Mouse (Mus musculus) brown adipose tissue, adult 24 weeks (tissue): Measurements from ENCODE around the gene Bach1. TPM values are rescaled to one million over a fixed set of nuclear protein-coding genes. Genes with fewer than 3 reads are reported as not detected.
"Not testable (repeated sequence)": the region's sequence is repeated elsewhere in the genome, so short reads cannot be mapped to it uniquely, and the experiment has no call there.

Experiments
- H3K27ac ChIP-seq: fragments of 200-500 bp; replicated peaks from 2 replicates; pipeline ENCODE4 v1.5.1; 2012; ENCODE audit warnings: low read depth, mild to moderate bottlenecking, low read length
- H3K4me1 ChIP-seq: fragments of 200-500 bp; 2 replicates; pipeline ENCODE4 v1.6.1; 2012; ENCODE audit warnings: low read length, mixed read lengths; ENCODE audit not compliant: control insufficient read depth, insufficient read depth, insufficient read length
- H3K4me3 ChIP-seq: fragments of 200-500 bp; 2 replicates; pipeline ENCODE4 v1.5.1; 2012; ENCODE audit warnings: low read depth, mild to moderate bottlenecking, low read length, moderate library complexity; ENCODE audit not compliant: insufficient read depth
- polyA plus RNA-seq: library from polyadenylated mRNA; stranded (reverse); fragments of >200 nt; gene quantifications from 2 replicates; pipeline ENCODE4 v1.2.4, GENCODE M21; 2012; ENCODE audit not compliant: missing spikeins, insufficient read depth, insufficient read length

The Bach1 gene
- polyA plus RNA-seq, 1 experiment: 5.9 TPM

GRCm38 (mm10) chr16:87668002-87668401 lies 30.7 kb upstream of the Bach1 start:
- no peaks in the 10 kb centered on the region for H3K4me1 ChIP-seq
- no peak overlapping the region for H3K27ac ChIP-seq
- H3K4me3 ChIP-seq: no peak overlapping the region

GRCm38 (mm10) chr16:87670091-87670820 lies 28.5 kb upstream of the Bach1 start:
- Histone ChIP-seq H3K4me3 (peak overlapping the region; percentile 26), H3K27ac (peak overlapping the region; percentile 24; the same call in 1 of the 2 replicates), H3K4me1 (peaks cover 1% of the 10 kb centered on the region; the same call in 1 of the 2 replicates)

GRCm38 (mm10) chr16:87670821-87671165 lies 28.0 kb upstream of the Bach1 start:
- peaks cover 3% of the 10 kb centered on the region; the same call in 1 of the 2 replicates for H3K4me1 ChIP-seq
- peak overlapping the region; percentile 77 for H3K27ac ChIP-seq
- H3K4me3 ChIP-seq: peak overlapping the region; percentile 26; the same call in 1 of the 2 replicates

GRCm38 (mm10) chr16:87671336-87671735 lies 27.4 kb upstream of the Bach1 start:
- Histone ChIP-seq H3K4me3 (no peak overlapping the region), H3K4me1 (peaks cover 4% of the 10 kb centered on the region; the same call in 1 of the 2 replicates), H3K27ac (no peak overlapping the region)

GRCm38 (mm10) chr16:87673155-87673554 lies 25.6 kb upstream of the Bach1 start:
- H3K4me3 ChIP-seq: no peak overlapping the region
- no peak overlapping the region for H3K27ac ChIP-seq
- H3K4me1 ChIP-seq: peaks cover 4% of the 10 kb centered on the region; the same call in 1 of the 2 replicates

- no peak overlapping the region for H3K4me3 ChIP-seq
- peak overlapping the region; percentile 42; the same call in 1 of the 2 replicates for H3K27ac ChIP-seq
- H3K4me1 ChIP-seq: peaks cover 4% of the 10 kb centered on the region; the same call in 1 of the 2 replicates
Measured at GRCm38 (mm10) chr16:87676182-87676581, 22.6 kb upstream of the Bach1 start.

GRCm38 (mm10) chr16:87678667-87679066 lies 20.1 kb upstream of the Bach1 start:
- H3K4me3 ChIP-seq: no peak overlapping the region
- H3K4me1 ChIP-seq: peaks cover 4% of the 10 kb centered on the region; the same call in 1 of the 2 replicates
- H3K27ac ChIP-seq: no peak overlapping the region

GRCm38 (mm10) chr16:87680912-87681634 lies 17.7 kb upstream of the Bach1 start:
- Histone ChIP-seq H3K4me1 (peaks cover under 1% of the 10 kb centered on the region; the same call in 1 of the 2 replicates), H3K4me3 (no peak overlapping the region), H3K27ac (no peak overlapping the region)

GRCm38 (mm10) chr16:87681848-87682247 lies 16.9 kb upstream of the Bach1 start:
- H3K4me1 ChIP-seq: no peaks in the 10 kb centered on the region
- H3K4me3 ChIP-seq: no peak overlapping the region
- H3K27ac ChIP-seq: no peak overlapping the region

- peaks cover 6% of the 10 kb centered on the region for H3K4me1 ChIP-seq
- no peak overlapping the region for H3K4me3 ChIP-seq
- H3K27ac ChIP-seq: no peak overlapping the region
Measured at GRCm38 (mm10) chr16:87686458-87686857, 12.3 kb upstream of the Bach1 start.

GRCm38 (mm10) chr16:87687346-87687745 lies 11.4 kb upstream of the Bach1 start:
- Histone ChIP-seq H3K4me1 (peaks cover 6% of the 10 kb centered on the region), H3K4me3 (no peak overlapping the region), H3K27ac (no peak overlapping the region)

GRCm38 (mm10) chr16:87688328-87688727 lies 10.4 kb upstream of the Bach1 start:
- not testable (repeated sequence) for H3K27ac ChIP-seq, H3K4me3 ChIP-seq, H3K4me1 ChIP-seq

- not testable (repeated sequence) for H3K4me1 ChIP-seq
- Histone ChIP-seq H3K27ac (peak overlapping the region; percentile 63), H3K4me3 (peak overlapping the region; percentile 1; the same call in 1 of the 2 replicates)
Measured at GRCm38 (mm10) chr16:87688823-87689222, 9.9 kb upstream of the Bach1 start.

GRCm38 (mm10) chr16:87689225-87689624 lies 9.5 kb upstream of the Bach1 start:
- H3K4me3 ChIP-seq: peak overlapping the region; percentile 1; the same call in 1 of the 2 replicates
- peaks cover 6% of the 10 kb centered on the region for H3K4me1 ChIP-seq
- H3K27ac ChIP-seq: peak overlapping the region; percentile 63; the same call in 1 of the 2 replicates

GRCm38 (mm10) chr16:87690506-87690905 lies 8.2 kb upstream of the Bach1 start:
- no peak overlapping the region for H3K27ac ChIP-seq
- peaks cover 6% of the 10 kb centered on the region for H3K4me1 ChIP-seq
- no peak overlapping the region for H3K4me3 ChIP-seq
